Mouse (Mus musculus) MEL (cell line): Measurements from ENCODE around the gene Stat4.

Experiments used
- CTCF ChIP-seq, 3 experiments: IDR thresholded peaks in 2 of 3; conservative IDR thresholded peaks in 1 of 3; 2 replicates each; pipeline ENCODE4 v1.5.1; 2011 to 2012; ENCODE audit warnings: low read length in 3 of 3, low read depth in 2 of 3, mild to moderate bottlenecking in 2 of 3, improper control_type of control experiment in 1 of 3, inconsistent platforms in 1 of 3, mixed read lengths in 1 of 3, moderate library complexity in 1 of 3; ENCODE audit not compliant: control insufficient read depth in 1 of 3, insufficient read depth in 1 of 3, poor library complexity in 1 of 3, severe bottlenecking in 1 of 3
- GABPA ChIP-seq: IDR thresholded peaks from 2 replicates; pipeline ENCODE4 v1.6.1; 2012; ENCODE audit warnings: low read depth, mild to moderate bottlenecking, inconsistent platforms, low read length, improper control_type of control experiment, moderate library complexity
- KAT2A ChIP-seq: conservative IDR thresholded peaks from 2 replicates; pipeline ENCODE4 v1.6.1; 2012; ENCODE audit warnings: low read depth, low read length, improper control_type of control experiment, inconsistent platforms
- MAX ChIP-seq: IDR thresholded peaks from 2 replicates; pipeline ENCODE4 v1.6.1; 2011; ENCODE audit warnings: low read length, improper control_type of control experiment
- NELFE ChIP-seq: IDR thresholded peaks from 2 replicates; pipeline ENCODE4 v1.6.1; 2011; ENCODE audit warnings: low read depth, low read length, improper control_type of control experiment
- NRF1 ChIP-seq: IDR thresholded peaks from 2 replicates; pipeline ENCODE4 v1.6.1; 2014; ENCODE audit warnings: low read depth, mild to moderate bottlenecking, inconsistent platforms, low read length, improper control_type of control experiment, moderate library complexity; ENCODE audit not compliant: poor library complexity, insufficient read depth, severe bottlenecking
- POLR2A ChIP-seq, 2 experiments: IDR thresholded peaks; 2 replicates each; pipeline ENCODE4 v1.6.1; 2011 to 2012; ENCODE audit warnings: low read length in 2 of 2, mild to moderate bottlenecking in 2 of 2, control low read depth in 1 of 2, improper control_type of control experiment in 1 of 2, low read depth in 1 of 2, moderate library complexity in 1 of 2; ENCODE audit not compliant: control insufficient read depth in 1 of 2, insufficient read depth in 1 of 2, poor library complexity in 1 of 2
- ZC3H11A ChIP-seq: IDR thresholded peaks from 2 replicates; pipeline ENCODE4 v1.6.1; 2012; ENCODE audit warnings: low read depth, mild to moderate bottlenecking, inconsistent platforms, low read length, improper control_type of control experiment

GRCm38 (mm10) chr1:52137292-52137691, 150.3 kb downstream of the Stat4 start:
- no peak for TF ChIP-seq GABPA
- TF ChIP-seq MAX = no peak
- no peak for TF ChIP-seq POLR2A (IDR thresholded peaks at IDR 0.05; ENCODE audit: control insufficient read depth in 1 of 2, insufficient read depth in 1 of 2, low read depth in 1 of 2, low read length in 2 of 2, poor library complexity in 1 of 2)
- TF ChIP-seq KAT2A = no peak
- TF ChIP-seq NELFE = no peak
- no peak for TF ChIP-seq CTCF (IDR thresholded peaks at IDR 0.05 in 2 of 3, conservative IDR thresholded peaks at IDR 0.05 in 1 of 3; ENCODE audit: control insufficient read depth in 1 of 3, insufficient read depth in 1 of 3, low read depth in 2 of 3, low read length in 3 of 3, poor library complexity in 1 of 3, severe bottlenecking in 1 of 3)
- TF ChIP-seq NRF1 = no peak
- no peak for TF ChIP-seq ZC3H11A
